Mouse (Mus musculus) embryonic facial prominence, embryonic 14.5 days (tissue): ENCODE data around the gene Mettl8. TPM values are rescaled to one million over a fixed set of nuclear protein-coding genes. Genes with fewer than 3 reads are reported as not detected.

Experiments
- ATAC-seq: fragments of 200-750 bp; cut with Nextera tagmentation; 2 replicates; pipeline ENCODE4 v1.8.0; 2017; ENCODE audit warnings: low read depth, moderate number of reproducible peaks, moderate TSS enrichment
- DNase-seq: peaks from one replicate; pipeline ENCODE4 v3.0.0-alpha.2; 2015; ENCODE audit warnings: low spot score
- H3K27ac ChIP-seq: fragments of 300-500 bp; sonication (generic); replicated peaks from 2 replicates; pipeline ENCODE4 v1.5.1; 2014; ENCODE audit warnings: low read depth, mild to moderate bottlenecking, low read length, moderate library complexity
- H3K27me3 ChIP-seq: fragments of 300-500 bp; sonication (generic); replicated peaks from 2 replicates; pipeline ENCODE4 v1.6.1; 2014; ENCODE audit warnings: low read length; ENCODE audit not compliant: control insufficient read depth, insufficient read depth
- H3K36me3 ChIP-seq: fragments of 300-500 bp; sonication (generic); 2 replicates; pipeline ENCODE4 v1.6.1; 2014; ENCODE audit warnings: low read length, mixed read lengths; ENCODE audit not compliant: control insufficient read depth, insufficient read depth
- H3K4me1 ChIP-seq: fragments of 300-500 bp; sonication (generic); 2 replicates; pipeline ENCODE4 v1.6.1; 2014; ENCODE audit warnings: antibody characterized with exemption, low read length; ENCODE audit not compliant: control insufficient read depth, insufficient read depth
- H3K4me2 ChIP-seq: fragments of 300-500 bp; sonication (generic); 2 replicates; pipeline ENCODE4 v1.6.1; 2014; ENCODE audit warnings: low read depth, mild to moderate bottlenecking, low read length, moderate library complexity, mixed read lengths
- H3K4me3 ChIP-seq: fragments of 300-500 bp; sonication (generic); 2 replicates; pipeline ENCODE4 v1.5.1; 2014; ENCODE audit warnings: low read depth, mild to moderate bottlenecking, low read length
- H3K9ac ChIP-seq: fragments of 300-500 bp; sonication (generic); 2 replicates; pipeline ENCODE4 v1.6.1; 2014; ENCODE audit warnings: low read depth, mild to moderate bottlenecking, low read length, moderate library complexity, mixed read lengths
- H3K9me3 ChIP-seq: fragments of 300-500 bp; sonication (generic); 2 replicates; pipeline ENCODE4 v1.6.1; 2016; ENCODE audit warnings: low read length; ENCODE audit not compliant: control insufficient read depth
- WGBS: fragments of 180-500 bp; shearing (Covaris S2); extraction: QIAGEN DNeasy Blood & Tissue Kit; methylation state at CpG from one replicate; pipeline ENCODE4 v1.1.7; 2014; 5-methylcytosine and 5-hydroxymethylcytosine counted together
- polyA plus RNA-seq: library from polyadenylated mRNA; unstranded; fragments of >200 nt; fragmentation: Nextera tagmentation; extraction: Ambion mirVana; gene quantifications from 2 replicates; pipeline ENCODE4 v1.2.1, GENCODE M21; 2014

Gene Mettl8
- polyA plus RNA-seq, 1 experiment from 2014 or later, result 14.9 TPM

DNA sequence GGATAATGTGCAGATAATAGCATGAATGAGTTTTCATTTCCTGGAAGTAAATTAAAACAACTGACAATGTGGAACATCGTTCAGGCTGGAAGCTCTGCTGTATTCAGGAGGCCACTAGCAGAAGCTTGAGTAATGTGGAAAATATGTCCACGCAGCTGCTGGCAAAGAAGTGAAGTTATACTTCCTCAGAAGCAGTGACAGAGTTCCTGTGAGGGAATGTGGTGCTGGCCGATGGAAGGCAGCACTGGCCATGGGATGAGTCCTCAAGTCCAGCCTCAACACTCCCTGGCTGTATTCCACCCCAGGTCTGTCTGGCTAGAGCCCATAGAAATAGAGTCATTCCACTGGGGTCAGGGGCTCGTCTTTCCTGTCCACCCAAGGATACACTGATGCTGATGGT is 65.2 kb downstream of the Mettl8 start:
- DNase-seq, result peak; percentile 62
- 53% methylated on average over 4 of the region's 4 CpGs for WGBS
- no peak overlapping the region for H3K4me2 ChIP-seq
- no peak overlapping the region for H3K4me3 ChIP-seq
- H3K36me3 ChIP-seq, result no peaks in the 10 kb centered on the region
- no peaks in the 10 kb centered on the region for H3K27me3 ChIP-seq
- H3K4me1 ChIP-seq, result no peaks in the 10 kb centered on the region; the same call in 1 of the 2 replicates
- H3K27ac ChIP-seq, result no peak overlapping the region; the same call in 1 of the 2 replicates
- no peaks in the 10 kb centered on the region for H3K9me3 ChIP-seq
- no peak for ATAC-seq
- no peak overlapping the region for H3K9ac ChIP-seq

DNA sequence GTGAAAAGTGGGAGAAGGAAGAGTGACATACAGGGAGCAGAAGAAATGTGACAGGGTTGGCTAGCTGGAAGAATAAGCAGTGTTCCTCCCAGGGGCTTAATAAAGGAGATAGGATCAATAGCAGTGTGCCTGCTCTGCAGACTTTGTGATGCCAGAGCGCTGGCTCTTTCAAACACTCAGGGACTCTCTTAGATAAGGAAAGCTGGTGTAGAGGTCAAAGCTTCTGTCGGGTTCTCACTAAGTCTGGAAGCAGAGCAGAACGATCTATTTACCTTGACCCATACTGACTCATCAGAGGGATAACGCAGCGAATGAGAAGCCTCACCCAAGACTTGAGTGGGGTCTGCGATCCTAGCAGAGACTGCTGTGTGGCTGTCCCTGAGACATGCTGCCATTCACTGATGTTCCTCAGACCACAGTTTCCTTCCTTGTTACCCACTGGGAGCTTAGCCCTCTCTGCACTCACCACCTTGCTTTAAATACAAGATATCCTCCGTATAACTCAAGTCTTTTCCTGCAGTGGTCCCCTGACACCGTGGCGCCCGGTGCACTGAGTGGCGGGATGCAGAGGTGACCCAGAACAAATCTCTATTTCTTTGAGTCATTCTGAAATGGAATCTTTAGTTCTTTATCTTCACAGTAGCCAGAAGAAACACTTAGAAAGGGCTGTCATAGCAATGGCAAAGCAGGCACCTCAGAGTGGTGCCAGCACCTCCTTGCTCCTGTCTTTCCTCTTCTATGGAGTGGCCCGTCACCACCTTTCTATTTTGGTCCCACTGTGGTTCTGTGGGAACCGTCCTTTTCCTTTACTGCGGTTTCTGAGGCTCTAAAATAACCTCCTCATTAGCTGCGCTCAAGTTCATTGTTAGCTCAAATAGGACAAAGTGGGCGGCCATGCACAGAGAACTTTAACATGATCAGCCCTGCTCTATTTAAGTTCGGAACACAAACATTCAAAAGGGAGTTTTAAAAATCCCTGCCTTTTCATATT is 65.9 kb downstream of the Mettl8 start:
- no peak overlapping the region for H3K9ac ChIP-seq
- no peak for DNase-seq
- H3K4me3 ChIP-seq, result no peak overlapping the region
- ATAC-seq, result no peak
- H3K4me2 ChIP-seq, result no peak overlapping the region
- H3K36me3 ChIP-seq, result no peaks in the 10 kb centered on the region
- H3K27me3 ChIP-seq, result no peaks in the 10 kb centered on the region
- no peaks in the 10 kb centered on the region; the same call in 1 of the 2 replicates for H3K4me1 ChIP-seq
- no peak overlapping the region for H3K27ac ChIP-seq
- H3K9me3 ChIP-seq, result no peaks in the 10 kb centered on the region
- WGBS, result 82% methylated on average over 17 of the region's 17 CpGs

DNA sequence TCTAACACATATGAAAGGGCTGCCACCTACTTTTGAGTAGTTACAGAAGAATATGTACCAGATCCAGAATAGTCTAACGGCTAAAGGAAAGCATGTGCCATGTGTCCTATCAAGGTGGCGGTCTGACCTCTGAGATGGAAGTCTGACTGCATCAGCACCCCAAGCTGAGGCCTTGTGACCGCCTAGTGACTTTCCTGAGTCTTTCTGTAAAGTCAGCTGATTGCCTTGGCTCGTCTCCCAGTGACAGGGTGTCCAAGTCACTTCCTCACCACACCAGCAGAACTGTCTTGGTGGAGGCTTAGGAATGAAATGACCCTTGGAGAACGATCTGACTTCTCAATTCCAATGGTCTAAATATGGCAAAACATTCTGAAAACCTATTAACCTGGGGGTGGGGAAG is 77.1 kb downstream of the Mettl8 start:
- H3K4me2 ChIP-seq, result no peak overlapping the region
- WGBS, result 82% methylated on average over 5 of the region's 5 CpGs
- H3K9ac ChIP-seq, result no peak overlapping the region
- no peaks in the 10 kb centered on the region for H3K27me3 ChIP-seq
- no peaks in the 10 kb centered on the region for H3K36me3 ChIP-seq
- no peak overlapping the region for H3K27ac ChIP-seq
- H3K9me3 ChIP-seq, result no peaks in the 10 kb centered on the region
- ATAC-seq, result no peak
- DNase-seq, result no peak
- no peak overlapping the region for H3K4me3 ChIP-seq
- H3K4me1 ChIP-seq, result no peaks in the 10 kb centered on the region

DNA sequence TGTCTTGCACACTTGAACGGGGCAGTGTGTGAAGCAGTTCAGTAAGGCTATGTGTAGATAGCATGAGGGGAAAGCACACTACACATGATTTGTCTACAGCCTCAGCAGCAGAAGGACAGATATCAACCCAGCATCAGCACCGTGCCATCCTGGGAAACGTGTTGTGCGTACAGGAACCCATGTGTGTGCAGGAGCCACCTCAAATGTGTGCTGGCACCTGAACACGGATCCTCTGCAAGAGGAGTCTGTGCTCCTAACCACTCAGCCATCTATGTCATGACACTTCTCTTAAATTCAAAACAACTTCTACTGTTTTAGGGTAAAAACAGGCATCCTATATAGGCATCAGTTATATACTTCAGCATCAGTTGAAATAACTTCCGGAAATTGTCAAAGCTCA is 80.6 kb downstream of the Mettl8 start:
- Histone ChIP-seq H3K4me2 (no peak overlapping the region), H3K4me3 (no peak overlapping the region), H3K27ac (no peak overlapping the region), H3K9me3 (no peaks in the 10 kb centered on the region), H3K27me3 (no peaks in the 10 kb centered on the region), H3K9ac (no peak overlapping the region), H3K4me1 (no peaks in the 10 kb centered on the region), H3K36me3 (no peaks in the 10 kb centered on the region)
- WGBS, result 94% methylated on average over 6 of the region's 6 CpGs
- DNase-seq (no peak), ATAC-seq (no peak)

DNA sequence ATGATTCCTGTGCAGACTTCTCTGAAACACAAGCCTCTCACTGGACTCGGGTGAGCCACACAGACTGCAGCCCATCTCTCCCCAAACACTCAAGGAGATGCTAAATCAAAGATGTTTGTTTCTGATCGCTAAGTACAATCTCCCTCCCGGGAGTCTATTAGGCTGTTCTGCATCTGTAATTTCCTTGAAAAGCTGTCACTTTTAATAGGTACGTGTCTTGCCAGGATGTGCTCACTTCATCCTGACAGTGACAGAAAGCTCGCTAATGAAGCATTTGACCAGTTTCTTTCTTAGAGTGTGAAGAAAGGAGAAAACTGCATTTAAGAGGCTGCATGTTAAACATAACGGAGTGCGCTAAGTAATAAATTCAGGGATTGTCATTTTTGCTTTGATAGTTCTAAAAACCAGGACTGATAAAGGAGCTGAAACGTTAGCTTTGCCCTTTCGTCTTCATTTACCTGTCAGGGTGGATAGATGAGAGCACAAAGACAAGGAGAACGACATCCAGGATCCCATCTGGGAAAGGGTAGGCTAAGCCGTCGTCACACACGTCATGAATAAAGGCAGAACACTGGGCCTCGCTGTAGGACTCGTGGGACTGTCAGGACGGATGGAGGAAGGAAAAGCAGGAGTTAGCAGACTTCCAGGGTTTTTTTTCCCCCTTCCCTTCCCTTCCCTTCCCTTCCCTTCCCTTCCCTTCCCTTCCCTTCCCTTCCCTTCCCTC is 82.4 kb downstream of the Mettl8 start:
- no peaks in the 10 kb centered on the region for H3K4me1 ChIP-seq
- no peak overlapping the region for H3K27ac ChIP-seq
- no peaks in the 10 kb centered on the region for H3K27me3 ChIP-seq
- no peak overlapping the region for H3K9ac ChIP-seq
- H3K9me3 ChIP-seq, result no peaks in the 10 kb centered on the region
- H3K4me3 ChIP-seq, result no peak overlapping the region
- no peak for ATAC-seq
- H3K4me2 ChIP-seq, result no peak overlapping the region
- H3K36me3 ChIP-seq, result no peaks in the 10 kb centered on the region
- WGBS, result 64% methylated on average over 16 of the region's 16 CpGs
- DNase-seq, result no peak

DNA sequence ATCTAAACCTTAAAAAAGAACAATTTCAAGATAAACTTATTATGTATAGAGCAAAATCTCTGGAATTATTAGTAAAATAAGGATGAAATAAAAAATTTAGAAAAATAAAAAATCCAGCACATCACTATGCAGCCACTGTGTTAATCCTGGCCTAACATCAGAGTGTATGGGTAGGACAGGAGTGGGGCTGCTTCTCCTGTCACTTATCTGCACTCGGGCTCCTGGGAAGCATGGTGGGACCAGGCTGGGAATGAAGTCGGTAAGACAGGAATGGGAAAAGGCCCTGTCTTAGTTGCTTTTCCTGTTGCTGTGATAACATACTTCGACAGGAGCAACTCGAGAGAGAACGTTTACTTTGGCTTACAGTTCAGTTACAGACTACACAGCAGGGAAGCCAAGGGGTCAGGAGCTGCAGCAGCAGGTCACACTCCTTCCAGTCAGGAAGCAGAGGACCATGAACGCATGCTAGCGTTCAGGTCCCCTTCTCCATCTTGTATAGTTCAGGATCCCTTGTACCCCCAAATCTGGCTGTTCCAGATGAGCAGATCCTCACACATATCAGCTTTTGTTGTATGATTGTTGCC is 85.1 kb downstream of the Mettl8 start:
- WGBS, result 42% methylated on average over 7 of the region's 7 CpGs
- Histone ChIP-seq H3K4me1 (no peaks in the 10 kb centered on the region), H3K9me3 (no peaks in the 10 kb centered on the region), H3K27me3 (no peaks in the 10 kb centered on the region), H3K4me2 (no peak overlapping the region), H3K36me3 (peaks cover 6% of the 10 kb centered on the region; the same call in 1 of the 2 replicates), H3K4me3 (no peak overlapping the region), H3K9ac (no peak overlapping the region), H3K27ac (no peak overlapping the region)
- no peak for DNase-seq
- no peak for ATAC-seq

DNA sequence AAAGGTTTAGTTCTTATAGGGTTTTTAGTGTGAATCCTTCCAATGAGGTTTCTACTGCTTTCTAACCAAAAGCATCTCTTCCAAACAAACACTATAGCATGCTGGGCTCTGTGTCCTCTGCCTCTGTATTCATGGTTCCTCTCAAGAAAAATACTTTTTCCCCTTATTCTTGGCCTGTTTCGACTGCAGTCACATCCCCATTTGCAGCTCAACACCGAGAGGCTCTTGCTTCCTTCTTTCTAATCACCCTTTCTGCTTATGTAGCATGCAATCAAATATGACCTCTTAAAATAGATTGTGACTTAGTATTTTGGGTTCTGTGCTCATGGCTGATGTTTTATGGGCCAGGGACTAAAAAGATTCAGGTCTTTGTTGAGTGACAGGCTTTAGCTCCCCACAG is 87.1 kb downstream of the Mettl8 start:
- WGBS, result 79% methylated on average over 2 of the region's 2 CpGs
- no peak overlapping the region for H3K27ac ChIP-seq
- H3K36me3 ChIP-seq, result peaks cover 11% of the 10 kb centered on the region
- no peaks in the 10 kb centered on the region for H3K4me1 ChIP-seq
- H3K4me2 ChIP-seq, result no peak overlapping the region
- H3K9me3 ChIP-seq, result no peaks in the 10 kb centered on the region
- no peak overlapping the region for H3K4me3 ChIP-seq
- DNase-seq, result no peak
- ATAC-seq, result no peak
- no peaks in the 10 kb centered on the region for H3K27me3 ChIP-seq
- no peak overlapping the region for H3K9ac ChIP-seq

DNA sequence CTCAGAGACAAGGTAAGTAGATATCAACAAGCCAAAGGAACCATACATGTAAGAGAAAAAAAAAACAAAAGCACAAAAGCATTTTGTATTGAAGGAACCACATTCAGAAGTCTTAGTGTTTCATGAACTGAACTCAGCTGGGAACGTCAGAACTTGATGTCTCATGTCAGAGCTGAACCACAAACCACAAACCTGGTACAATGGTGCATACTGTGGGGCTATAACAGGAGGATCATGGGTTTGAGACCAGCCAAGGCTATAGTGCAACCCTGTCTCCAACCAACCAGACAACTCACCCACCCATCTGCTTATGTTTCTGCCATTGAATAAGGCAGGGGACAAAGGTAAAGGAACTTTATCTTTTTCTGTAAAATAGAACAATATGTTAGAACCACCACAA is 88.2 kb downstream of the Mettl8 start:
- DNase-seq (no peak), ATAC-seq (no peak)
- Histone ChIP-seq H3K9ac (no peak overlapping the region), H3K4me3 (no peak overlapping the region), H3K4me1 (no peaks in the 10 kb centered on the region), H3K4me2 (no peak overlapping the region), H3K9me3 (no peaks in the 10 kb centered on the region), H3K27me3 (no peaks in the 10 kb centered on the region), H3K27ac (no peak overlapping the region), H3K36me3 (peaks cover 11% of the 10 kb centered on the region)
- WGBS, result 77% methylated on average over 1 of the region's 1 CpGs
